Mouse (Mus musculus) left cerebral cortex, postnatal 25 days (tissue): ENCODE results near the gene Slc34a3. TPM values are rescaled to one million over a fixed set of nuclear protein-coding genes. Genes with fewer than 3 reads are reported as not detected.
A peak's percentile ranks its signal among the peaks of the same experiment; 100 is the strongest.
"Not testable (repeated sequence)": the region's sequence is repeated elsewhere in the genome, so short reads cannot be mapped to it uniquely, and the experiment has no call there.

Experiments used
- DNase-seq, 2 experiments: peaks; one replicate each; pipeline ENCODE4 v3.0.0; 2022; ENCODE audit warnings: low spot score in 2 of 2, mixed read lengths in 1 of 2
- intact Hi-C: fragments of 180-260 bp; cut with DNase I; formaldehyde crosslinking; loops from one replicate; pipeline ENCODE4 v1.15.1; 2025
- total RNA-seq, 2 experiments: library from RNA; stranded (reverse); gene quantifications; 2 replicates each; pipeline ENCODE4 v1.2.3; 2021

The Slc34a3 gene
- total RNA-seq, 2 experiments from 2014 or later = not detected

DNA sequence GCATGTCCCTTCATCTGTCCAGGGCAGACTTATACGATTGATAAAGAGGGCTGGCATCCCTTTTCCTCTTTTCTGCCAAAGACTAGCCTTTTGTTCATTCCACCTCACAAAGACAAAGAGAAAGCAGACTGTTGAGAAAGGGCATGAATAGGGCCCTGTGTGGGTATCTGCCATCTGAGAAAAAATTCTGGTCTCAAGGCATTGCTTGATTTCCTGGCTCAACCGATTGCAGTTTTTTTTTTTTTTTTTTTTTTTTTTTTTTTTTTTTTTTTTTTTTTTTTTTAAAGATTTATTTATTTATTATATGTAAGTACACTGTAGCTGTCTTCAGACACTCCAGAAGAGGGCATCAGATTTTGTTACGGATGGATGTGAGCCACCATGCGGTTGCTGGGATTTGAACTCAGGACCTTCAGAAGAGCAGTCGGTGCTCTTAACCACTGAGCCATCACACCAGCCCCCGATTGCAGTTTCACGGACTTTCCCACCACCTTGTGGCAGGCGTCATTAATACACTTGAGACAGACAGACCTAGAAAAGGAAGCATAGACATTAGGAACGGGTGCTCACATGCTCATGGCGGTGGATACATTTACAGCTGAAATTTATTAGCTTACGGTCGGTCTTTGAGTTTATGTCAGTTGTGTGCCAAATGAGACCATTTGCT, 22.4 kb upstream of the Slc34a3 start:
- intact Hi-C loops = loop anchor here (5.0 kb wide), 1 partner anchor 64 kb away; no protein-coding TSS in a partner anchor
- not testable (repeated sequence) for DNase-seq

DNA sequence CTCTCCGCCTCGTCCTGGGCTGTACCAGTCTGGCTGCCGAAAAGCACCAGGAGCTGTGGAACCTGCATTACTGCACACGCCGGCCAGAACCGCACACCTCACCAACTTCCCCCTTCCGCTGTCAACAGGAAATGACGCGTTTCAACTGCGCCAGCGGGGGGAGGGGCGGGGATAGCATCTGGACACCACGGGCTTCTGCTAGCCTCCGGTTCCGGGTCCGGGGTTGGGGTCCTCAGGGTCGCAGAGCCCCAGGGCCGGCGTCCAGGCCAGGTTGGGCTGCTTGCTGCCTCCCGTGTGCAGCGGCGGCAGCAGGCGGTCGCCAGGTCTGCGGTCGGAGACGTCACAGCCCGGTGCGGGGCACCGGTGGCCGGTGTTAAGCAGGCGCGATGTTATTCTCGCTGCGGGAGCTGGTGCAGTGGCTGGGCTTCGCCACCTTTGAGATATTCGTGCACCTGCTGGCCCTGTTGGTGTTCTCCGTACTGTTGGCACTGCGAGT, 21.2 kb upstream of the Slc34a3 start, which contains the start of gene Tmem203:
Gene Tmem203 (plus strand): TSS at position 156 of the 496 bp plus-strand sequence.
- DNase-seq = peak; percentile 83 to 90
- intact Hi-C loops = loop anchor here (2.0 to 5.0 kb wide), 2 partner anchors 31 to 63 kb away; partner anchors contain the start of gene Tubb4b

DNA sequence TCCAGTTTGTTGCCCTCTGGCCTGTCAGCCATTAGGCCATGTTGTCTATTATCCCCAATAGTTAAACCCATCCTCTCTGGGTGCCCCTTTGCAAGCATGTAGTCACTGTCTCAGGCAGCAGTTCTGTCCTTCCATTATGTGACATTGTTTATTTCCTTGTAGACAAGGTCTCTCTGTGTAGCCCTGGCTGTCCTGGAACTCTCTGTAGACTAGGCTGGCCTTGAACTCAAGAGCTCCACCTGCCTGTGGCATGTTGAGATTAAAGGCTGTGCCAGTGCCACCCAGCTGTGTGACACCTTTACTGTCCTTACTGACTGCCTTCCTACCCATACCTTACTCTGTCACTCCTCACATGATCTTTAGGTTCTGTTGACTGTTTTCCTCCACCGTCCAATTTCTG, 18.2 kb upstream of the Slc34a3 start:
- no peak for DNase-seq
- intact Hi-C loops = no loop called here

DNA sequence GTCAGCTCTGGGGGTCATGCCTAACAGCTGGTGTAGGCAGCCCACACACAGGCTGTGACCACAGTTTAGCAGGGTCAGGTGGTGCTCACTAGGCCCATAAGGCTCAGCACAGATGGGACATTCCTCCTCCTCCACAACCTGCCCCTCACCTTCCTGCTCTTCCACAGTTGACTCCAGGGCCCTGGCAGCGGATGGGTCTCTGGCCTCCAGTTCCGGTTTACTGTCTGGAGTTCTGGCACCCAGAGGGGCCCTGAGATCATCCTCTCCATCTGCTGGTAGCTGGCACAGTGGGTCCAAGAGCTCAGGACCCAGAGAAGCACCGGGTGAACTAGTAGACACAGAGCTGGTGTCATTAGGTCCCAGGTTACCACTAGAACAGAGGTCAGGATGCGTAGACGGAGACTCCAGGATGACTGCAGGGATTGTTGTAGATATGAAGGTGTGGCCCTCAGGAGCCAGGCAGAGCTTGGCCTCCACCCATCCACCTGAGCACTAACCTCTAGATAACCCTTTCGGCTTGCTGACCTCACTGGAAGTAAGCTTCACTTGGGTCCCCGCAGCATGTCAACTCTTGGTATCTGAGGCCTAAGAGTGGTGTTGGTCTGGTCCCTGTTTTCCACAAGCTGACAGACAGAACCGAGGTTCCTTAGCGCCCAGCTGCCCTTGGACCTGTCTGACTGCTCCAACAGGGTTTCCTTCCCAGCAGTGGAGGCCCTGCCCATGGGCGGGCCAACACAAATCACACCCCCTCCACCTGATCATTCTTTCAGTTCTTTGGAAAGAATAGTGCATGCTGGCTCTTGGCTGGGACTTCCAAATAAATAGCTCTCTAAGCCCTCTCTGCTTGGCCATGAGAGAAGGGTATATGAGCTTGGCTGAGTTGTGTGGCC, 12.3 kb upstream of the Slc34a3 start, which contains the start of gene AL732309.1:
Gene AL732309.1 (minus strand): TSS at position 681 of the 890 bp plus-strand sequence.
- intact Hi-C loops = no loop called here
- DNase-seq = no peak

DNA sequence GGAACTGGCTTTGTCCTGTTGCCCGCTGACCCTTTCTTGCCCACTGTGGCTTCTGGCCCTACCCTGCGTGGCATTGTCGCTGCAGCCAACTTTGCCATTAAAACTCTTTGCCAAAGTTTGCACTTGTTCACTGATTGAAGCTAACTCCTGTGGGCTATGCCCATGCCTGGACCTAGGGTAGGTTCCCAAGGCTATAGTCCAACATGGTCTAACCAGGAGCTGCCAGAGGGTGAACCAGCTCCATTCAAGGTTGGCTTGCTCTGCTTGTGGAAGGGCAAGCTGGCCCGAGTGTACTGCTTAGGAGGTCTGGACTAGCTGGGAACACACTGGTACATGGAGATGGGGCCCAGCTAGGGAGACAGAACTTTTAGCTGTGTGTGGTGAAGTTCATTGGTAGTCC, 10.0 kb upstream of the Slc34a3 start:
- no peak for DNase-seq
- intact Hi-C loops = no loop called here

DNA sequence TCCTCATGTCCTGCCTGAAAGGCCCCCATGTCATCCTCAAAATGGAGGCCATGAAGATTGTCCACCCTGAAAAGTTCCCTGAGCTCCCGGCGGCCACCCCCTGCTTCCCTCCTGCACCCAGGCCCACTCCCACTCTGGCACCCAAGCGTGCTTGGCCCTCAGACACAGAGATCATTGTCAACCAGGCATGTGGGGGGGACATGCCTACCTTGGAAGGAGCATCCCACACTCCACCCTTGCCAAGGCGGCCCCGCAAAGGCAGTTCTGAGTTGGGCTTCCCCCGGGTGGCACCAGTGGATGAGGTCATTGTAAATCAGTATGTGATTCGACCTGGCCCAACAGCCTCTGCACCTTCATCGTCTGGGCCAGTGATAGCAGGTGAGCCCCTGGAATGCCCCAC, 9.2 kb upstream of the Slc34a3 start:
- intact Hi-C loops = no loop called here
- DNase-seq = no peak

DNA sequence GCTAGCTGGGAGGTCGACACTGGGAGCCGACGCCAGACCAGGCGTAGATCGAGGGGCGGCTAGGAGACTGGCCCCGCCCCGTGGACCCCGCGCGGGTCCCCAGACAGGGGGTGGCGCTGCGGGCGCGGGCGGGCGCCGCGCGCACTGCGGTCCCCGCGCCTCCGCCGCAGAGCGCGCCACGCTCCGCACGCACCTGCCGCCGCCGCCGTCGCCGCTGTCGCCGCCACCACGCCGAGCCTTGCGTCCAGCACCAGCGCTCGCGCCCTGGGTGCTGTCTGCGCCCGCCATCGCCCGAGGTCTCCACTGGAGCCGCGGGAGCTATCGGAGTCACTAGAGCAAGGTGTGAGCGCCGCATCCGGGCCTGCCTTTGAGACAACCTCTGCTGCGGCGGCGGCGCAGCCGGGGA, 7.9 kb upstream of the Slc34a3 start, which contains the start of the genes Rnf208 and Cysrt1:
Gene Rnf208 (plus strand): TSS at position 155 of the 406 bp plus-strand sequence.
Gene Cysrt1 (minus strand): TSS at position 352 of the 406 bp plus-strand sequence.
- intact Hi-C loops = no loop called here
- peak; percentile 54 to 55 for DNase-seq

DNA sequence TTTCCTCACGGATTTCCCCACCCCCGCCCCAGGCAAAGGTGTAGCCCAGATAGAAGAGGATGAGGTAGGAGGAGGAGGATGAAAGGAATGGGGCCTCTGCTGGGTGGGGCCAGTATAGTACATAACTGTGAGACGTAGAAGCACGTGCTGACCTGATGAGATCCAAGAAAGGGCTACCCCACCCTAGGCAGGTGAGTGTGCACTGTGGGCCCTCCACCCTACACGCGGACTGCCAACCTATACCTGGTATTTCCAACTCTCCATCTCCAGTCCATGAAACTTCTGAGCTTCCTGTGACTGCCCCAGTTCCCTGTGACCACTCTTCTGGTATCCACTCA, 7.2 kb upstream of the Slc34a3 start:
- DNase-seq = no peak
- intact Hi-C loops = no loop called here

DNA sequence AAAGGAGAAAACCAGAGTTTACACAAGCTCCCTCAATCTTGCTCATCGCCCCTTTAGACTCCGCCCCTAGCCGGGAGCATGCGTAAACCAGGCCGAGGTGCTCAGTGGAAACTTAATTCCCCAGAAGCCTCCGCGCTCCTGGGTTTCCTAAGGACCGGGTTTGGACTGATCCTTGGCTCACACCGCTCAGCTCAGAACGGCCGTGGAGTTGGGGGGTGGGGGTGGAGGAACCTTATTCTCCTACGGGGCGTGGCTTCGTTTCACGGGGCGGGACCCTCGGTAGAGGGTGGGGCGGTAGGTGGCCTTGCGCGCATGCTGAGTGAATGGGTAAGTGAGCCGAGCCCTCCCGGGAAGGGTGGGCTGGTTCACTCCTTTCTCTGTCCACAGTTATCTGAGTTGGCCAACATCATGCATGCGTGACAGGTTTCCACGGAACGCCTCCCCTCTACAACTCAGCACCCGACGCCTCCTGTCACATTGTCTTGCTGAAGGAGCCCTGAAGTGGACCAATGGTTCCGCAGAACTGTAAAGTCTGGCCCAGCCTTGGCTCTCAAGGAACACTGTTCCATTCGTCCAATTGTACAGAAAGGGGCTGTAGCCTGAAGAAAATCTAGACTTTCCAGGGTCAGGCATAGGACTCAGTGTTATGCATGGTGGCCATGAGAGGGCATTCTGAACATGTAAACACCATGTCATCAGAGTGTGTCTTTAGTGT, 6.7 kb upstream of the Slc34a3 start:
- DNase-seq = peak; percentile 72 to 85
- intact Hi-C loops = no loop called here

DNA sequence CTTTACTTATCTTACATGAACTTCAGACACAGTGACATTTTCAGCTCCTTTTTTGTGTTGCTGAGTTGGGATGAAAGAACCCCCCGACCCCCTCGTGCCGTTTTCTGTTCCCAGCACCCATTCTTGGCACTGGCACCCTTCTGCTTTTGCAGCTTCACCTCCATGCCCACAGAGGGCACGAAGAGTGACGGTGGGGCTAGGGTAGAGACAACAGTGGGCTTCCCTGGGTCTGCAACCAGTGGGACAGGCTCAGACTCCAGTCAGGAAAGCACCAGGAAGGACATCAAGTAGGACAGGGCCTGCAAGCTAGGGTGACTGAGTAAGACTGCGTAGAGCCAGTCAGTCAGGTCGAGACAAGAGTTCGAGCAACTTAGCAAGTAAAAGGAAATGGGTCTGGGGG, 6.1 kb upstream of the Slc34a3 start:
- intact Hi-C loops = no loop called here

DNA sequence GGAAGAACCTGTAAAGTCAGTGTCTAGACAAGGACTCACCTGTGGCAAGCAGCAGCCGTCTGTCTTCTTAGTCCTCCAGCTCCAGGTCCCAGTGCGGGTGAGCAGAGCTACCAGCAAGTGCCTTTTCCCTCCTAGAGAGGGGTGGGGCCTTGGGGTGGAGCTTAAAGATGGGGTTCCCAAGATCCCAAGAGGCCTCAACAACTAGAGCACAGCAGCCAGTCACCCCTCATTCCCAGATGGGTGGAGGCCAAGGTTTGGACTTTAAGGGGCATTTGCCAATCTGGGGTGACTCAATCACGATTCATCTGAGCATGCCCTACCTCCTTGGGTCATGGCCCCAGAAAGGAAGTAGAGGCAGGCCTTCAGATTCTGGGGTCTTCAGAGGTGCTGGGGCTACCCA, 5.6 kb upstream of the Slc34a3 start:
- no peak for DNase-seq
- intact Hi-C loops = no loop called here

More for the DNA sequence above, 6.1 kb upstream of the Slc34a3 start:
- DNase-seq = no peak

DNA sequence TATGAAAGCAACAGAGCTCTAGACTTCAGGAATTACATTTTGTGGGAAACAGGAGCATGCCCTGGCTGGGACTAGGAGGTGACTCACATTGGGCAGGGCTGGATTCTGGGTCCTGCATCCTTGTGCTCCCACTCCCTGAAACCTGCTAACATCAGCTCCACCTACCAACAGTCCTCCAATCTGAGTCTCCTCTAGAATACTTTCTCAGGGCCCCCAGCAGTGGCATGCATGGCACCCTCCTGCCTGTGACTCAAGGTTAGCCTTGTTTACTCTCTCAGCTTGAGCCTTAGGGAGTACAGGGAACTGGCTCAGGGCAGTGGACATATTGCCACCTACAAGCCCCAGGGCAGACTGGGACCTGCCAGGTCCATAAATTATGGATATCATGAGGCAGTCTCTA, 3.9 kb upstream of the Slc34a3 start:
- intact Hi-C loops = no loop called here
- DNase-seq = no peak

DNA sequence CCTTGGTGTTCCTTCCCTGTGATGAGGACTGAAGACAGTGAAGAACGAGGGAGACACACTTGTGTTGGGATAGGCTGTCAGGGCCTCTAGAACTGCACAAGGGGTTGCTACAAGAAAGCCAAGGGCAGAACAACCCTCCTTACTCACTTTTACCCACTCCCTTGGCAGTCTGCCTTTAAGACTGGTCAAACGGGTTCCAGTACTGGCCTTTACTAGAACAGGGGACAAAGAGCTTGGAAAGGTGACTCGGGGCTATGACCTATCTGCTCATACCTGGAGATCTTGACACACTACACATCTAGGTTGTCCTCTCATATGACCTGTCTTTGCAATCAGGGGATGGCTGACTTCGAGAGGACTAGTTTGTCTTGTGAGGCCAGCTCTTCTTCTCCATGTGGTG, 3.4 kb upstream of the Slc34a3 start:
- no peak for DNase-seq
- intact Hi-C loops = no loop called here

DNA sequence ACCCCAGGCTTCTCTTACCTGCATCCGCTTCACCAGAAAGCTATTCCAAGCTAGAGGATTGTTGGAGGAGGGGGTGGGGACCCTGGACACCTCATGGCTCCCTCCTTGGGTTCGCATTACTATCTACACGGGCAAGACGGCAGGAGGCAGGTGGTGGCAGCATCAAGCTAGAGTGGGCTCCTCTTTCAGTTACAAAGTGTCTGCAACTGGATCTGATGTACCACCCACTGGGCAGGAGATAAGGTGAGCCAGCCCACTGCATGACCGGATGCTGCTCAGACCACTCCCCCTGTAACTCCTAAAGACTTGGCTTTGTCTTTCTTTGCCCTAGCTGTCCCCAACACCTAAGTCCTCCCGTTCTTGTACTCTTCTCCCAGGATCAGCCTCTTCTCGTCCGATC, 2.5 kb upstream of the Slc34a3 start, which contains the start of gene Rnf224:
Gene Rnf224 (minus strand): TSS at position 174 of the 400 bp plus-strand sequence.
- no peak for DNase-seq
- intact Hi-C loops = no loop called here

DNA sequence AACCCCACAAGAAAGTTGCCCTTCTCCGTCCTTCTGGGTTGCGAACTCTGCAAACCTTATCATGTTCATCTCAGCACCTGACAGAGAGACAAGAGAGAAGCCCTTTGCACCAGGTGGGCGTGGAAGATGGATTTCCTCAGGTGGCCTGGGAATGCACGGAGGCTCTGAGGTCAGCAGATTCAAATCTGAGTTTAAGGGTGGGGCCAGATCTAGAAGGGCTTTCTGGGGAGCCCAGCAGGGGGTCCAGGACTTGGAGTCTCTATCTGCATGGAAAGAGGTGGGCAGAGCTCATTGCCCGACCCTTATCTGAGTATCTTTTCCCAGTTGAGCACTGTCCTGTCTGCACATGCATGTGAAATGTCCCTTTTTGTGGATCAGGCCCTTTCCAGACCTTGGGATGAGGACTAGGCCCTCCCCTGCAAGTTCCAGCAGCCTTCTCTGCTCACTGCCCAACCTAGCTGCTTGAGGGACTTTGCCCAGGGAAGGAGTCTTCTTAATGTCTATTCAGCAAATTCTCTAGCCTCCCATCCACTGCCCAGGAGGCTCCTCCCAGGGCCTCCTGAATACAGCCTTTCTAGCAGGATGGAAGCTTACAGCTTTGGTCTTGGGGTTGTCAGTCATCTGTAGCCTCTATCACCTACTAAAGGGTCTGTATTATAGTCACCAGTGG, 522 bp upstream of the Slc34a3 start:
- intact Hi-C loops = no loop called here
- no peak for DNase-seq

DNA sequence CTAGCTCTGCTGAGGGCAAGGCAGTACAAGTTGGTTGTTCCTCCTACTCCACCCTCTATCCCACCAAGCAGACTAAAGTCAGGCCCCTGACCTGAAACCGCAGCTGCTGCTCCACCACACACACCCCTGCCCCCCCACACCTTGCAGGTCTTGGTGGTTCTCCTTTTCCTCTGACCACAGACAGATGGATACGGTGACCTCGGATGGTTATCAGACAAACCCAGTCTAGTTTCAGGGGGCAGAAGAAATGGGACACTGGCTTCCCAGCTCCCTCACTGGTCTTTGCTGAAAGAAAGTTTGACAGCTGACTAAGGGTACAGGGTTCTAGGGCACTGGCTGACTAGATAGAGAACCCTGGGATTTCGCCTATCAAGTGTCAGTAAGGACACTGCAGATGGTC, 743 bp downstream of the Slc34a3 start:
- no peak for DNase-seq
- intact Hi-C loops = no loop called here

DNA sequence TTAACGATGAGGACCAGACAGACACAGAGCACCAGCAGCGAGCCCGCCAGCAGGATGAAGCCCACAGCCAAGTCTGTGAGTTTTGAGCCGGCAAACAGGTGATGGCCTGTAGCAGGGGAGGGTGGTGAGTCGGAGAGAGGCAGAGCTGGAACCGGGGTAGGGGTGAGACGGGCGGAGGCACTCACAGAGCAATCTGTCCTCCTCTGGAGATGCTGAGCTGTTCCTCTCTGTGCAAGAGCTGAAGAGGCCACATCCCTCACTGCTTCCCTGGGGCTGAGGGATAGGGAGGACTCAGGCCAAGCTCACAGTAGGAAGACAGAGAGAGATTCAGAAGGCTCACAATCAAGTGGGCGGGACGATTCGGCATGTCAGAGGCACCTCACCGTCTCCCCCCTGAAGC, 3.1 kb downstream of the Slc34a3 start:
- intact Hi-C loops = no loop called here

DNA sequence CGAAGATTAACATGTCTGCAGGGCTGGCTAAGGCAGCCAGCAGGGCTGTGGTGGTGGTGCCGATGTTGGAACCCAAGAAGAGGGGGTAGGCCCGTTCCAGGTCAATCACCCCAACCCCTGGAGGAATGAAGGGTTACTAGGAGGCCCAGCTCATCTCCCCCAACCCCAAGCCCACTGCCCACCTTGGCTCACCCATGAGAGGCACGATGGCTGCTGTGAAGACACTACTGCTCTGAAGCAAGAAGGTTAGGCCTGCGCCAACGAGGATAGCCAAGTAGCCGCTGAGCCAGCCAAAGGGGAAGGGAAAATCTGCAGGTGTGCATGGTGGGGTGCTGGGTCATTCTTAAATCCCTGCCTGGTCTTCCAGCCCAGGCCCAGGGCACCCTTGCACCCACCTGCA, 3.6 kb downstream of the Slc34a3 start:
- intact Hi-C loops = no loop called here
- DNase-seq = no peak

More for the DNA sequence above, 3.1 kb downstream of the Slc34a3 start:
- DNase-seq = no peak

DNA sequence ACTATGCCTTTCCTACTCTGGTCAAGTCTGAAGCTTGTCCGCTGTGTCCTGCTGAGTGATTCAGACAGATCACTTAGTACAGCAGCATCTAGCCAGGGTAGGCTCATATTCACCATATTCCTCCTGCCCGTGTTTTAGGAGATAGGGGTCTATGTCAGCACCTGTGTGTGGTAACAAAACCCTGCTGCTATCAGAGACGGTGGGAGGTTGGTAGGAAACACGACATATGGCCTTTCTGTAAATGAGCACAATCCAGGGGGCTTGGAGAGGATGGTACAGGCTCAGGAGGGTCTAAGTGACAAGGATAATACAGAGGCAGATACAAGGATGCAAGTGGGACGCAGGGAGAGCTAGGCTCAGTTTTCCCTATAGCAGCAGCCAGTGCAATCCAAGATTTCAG, 4.6 kb downstream of the Slc34a3 start:
- intact Hi-C loops = no loop called here
- no peak for DNase-seq
